Mouse (Mus musculus) testis, postnatal 10 days (tissue): ENCODE results near the gene Igfals.

Source experiments
- DNase-seq: peaks from one replicate; pipeline ENCODE4 v3.0.0; 2021; ENCODE audit warnings: low spot score

Gene Igfals

GRCm38 (mm10) chr17:24865776-24866175, at the start of gene Igfals:
Igfals (plus strand) TSS chr17:24865997.
- no peak for DNase-seq

DNA sequence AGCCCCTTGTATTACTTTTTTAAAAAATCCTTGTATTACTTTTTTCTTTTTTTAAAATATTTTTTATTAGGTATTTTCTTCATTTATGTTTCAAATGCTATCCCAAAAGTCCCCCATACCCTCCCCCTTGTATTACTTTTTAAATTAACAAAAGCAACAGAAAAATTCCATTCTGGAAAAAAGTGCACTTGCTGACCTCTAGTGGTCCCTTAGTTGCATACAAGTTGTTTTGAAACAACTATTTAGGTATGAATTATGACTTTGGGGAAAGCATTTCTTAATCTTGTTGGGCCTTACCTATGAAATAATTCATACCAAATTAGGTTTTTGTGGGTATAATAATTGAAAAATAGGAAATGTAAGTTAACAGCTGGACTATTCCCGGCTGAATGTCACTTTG, 48.3 kb upstream of the Igfals start:
- DNase-seq, result no peak

DNA sequence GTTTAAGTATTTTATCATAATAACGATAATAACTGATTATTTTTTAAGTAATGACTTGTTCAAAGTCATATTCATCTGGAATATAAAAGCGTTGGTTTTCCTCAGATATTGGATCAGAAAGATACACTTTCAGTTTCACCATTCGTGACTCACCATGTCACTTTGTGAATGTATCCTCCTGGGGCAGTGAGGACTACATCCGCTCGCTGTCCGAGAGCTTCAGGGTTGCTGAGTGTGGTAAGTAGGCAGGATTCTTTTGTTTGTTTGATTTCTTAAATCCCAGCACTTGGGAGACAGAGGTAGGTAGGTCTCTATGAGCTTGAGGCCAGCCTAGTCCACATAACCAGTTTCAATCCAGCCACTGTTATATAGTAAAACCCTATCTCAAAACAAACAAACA, 47.6 kb upstream of the Igfals start:
- DNase-seq, result no peak

GRCm38 (mm10) chr17:24819469-24819868, 46.3 kb upstream of the Igfals start:
- DNase-seq, result no peak

DNA sequence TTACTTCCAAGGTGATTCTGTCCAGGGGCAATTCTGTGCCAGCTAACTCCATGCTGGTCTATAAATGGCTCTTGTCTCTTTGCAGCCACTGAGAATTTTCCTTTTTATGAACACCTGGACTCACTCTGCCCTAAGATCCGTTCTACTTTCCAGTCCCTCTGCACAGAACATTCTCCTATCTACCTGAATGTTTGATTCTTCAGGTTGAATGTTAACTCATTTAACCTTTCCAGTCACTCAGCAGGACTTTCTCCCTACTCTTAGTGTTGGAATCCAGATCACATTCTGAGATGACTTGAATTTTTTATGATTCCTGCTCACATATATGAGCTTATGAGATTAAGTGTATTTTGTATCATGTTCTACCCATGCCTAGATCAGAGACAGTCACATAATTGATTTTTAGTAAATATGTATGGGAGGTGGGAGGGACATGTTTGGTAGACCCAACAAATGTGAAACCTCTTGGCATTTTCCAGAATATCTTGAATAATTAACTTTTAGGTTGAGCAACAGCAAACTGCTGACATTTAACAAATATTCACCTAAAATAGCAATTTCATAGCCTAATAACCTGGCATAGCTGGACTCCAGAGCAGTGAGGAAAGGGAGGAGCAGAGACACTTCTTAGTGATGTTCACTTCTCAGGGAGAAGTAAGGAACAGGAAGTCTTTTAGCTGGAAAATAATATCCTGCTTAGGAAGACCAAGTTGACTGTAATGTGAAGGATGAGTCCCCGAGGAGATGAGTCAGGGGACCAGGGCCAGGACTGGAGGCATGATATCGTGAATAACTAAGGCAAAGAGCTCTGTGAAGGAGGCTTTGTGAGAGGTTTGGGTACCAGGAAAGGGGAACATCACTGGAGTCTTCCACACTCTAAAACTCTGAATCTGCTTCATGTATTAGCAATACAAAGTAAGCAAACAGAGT, 44.2 kb upstream of the Igfals start:
- DNase-seq, result no peak

DNA sequence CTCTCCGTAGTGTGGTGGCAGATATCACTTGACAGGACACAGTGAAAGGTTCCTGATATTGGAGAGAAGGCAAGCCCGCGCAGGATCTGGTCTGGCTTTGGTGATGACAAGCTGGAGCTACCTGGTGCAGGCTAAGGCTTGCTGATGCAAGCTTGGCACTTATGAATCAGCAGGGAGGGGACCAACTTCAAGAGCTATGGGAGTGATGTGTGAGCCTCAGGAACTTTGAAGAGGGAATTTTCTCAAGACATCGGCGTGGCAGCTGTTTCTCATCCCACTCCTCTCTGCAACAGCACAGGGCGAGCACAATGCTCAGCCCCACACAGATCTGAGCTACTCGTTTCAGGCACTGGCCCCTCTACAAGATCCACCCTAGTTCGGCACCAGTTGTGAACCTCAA, 26.0 kb upstream of the Igfals start, which contains the start of gene Hagh:
Hagh (plus strand) TSS at position 302 of the 400 bp plus-strand sequence.
- no peak for DNase-seq

DNA sequence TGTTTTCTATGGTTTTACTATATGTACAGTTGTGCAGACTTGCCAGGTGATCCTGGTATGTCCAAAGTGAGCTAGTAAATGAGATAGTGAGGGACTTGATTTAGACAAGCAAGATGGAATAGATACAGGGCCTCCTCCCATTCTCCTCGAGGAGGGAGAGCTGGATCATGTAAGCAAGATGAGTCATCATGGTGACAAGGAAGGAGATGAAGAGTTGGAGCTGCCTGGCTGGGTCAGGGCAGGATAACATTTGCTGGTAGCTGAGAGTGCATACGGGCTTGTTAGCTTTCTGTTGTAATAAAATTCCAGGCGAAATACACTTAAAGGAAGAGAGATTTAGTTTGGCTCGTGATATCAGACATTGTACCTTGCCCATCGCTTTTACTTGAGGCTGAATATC, 25.5 kb upstream of the Igfals start:
- DNase-seq, result no peak

GRCm38 (mm10) chr17:24841133-24841532, 24.7 kb upstream of the Igfals start:
- DNase-seq, result no peak

GRCm38 (mm10) chr17:24842631-24843030, 23.2 kb upstream of the Igfals start:
- no peak for DNase-seq

- DNase-seq, result no peak
These were observed 21.3 kb upstream of the Igfals start for GRCm38 (mm10) chr17:24844525-24844924.

DNA sequence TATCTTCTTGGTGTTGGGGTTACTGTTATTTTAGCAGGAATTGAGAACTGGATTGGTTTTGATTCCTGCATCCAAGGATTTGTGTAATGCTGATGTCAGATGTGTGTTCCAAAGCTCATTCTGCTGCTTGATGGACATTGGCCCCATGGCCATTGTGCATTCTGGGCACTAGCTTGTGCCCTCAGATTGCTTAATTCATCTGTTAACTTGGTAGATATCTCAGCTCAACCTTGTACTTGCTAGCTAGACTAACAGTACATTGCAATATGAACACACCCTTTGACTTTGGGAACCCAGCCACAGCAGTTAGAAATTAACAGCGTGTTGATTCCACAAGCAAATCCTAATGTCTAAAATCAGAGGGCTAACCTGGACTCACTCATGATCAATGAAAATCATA, 18.4 kb upstream of the Igfals start:
- DNase-seq, result no peak

GRCm38 (mm10) chr17:24848600-24849031, 17.2 kb upstream of the Igfals start:
- DNase-seq, result no peak

- DNase-seq, result no peak
These were observed 16.1 kb upstream of the Igfals start for GRCm38 (mm10) chr17:24849733-24850064.

- peak; percentile 94 for DNase-seq
These were observed 15.6 kb upstream of the Igfals start, which contains the start of gene Fahd1 for GRCm38 (mm10) chr17:24850065-24850772. Fahd1 (minus strand) TSS chr17:24850364.

- no peak for DNase-seq
These were observed 15.0 kb upstream of the Igfals start for GRCm38 (mm10) chr17:24850773-24851127.

GRCm38 (mm10) chr17:24851381-24852125, 14.2 kb upstream of the Igfals start:
- DNase-seq, result no peak

DNA sequence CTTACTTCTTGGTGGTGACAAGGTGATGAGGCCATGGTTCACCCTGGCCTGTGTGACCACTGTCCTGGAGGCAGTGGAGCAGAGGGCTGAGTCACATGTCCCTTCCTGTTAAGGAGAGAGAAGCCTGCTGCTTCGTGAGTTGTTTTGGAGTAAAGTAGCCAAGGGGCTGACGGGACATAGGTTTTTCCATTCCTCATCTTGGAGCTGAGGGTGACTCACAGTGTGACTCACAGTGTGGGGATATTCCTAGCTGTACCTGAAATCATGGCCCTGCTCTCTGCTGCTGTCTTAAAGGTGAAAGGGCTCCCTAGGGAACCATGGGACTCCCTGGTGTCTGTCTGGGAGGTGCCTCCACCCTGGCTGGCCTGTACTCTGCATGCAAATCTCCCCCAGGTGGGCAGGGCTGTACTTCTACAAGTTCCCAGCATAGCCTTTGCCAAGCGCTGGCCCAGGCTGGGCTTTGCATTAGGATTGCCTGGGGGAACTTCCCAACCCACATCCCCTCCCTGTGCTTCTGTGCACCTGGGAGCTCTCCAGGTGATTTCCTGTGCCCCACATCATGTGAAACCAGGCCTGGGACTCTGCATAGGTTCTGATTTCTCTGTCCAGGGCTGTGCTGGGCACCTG, 9.8 kb upstream of the Igfals start:
- DNase-seq, result no peak

- DNase-seq, result no peak
These were observed 9.2 kb upstream of the Igfals start for GRCm38 (mm10) chr17:24856589-24856988.

DNA sequence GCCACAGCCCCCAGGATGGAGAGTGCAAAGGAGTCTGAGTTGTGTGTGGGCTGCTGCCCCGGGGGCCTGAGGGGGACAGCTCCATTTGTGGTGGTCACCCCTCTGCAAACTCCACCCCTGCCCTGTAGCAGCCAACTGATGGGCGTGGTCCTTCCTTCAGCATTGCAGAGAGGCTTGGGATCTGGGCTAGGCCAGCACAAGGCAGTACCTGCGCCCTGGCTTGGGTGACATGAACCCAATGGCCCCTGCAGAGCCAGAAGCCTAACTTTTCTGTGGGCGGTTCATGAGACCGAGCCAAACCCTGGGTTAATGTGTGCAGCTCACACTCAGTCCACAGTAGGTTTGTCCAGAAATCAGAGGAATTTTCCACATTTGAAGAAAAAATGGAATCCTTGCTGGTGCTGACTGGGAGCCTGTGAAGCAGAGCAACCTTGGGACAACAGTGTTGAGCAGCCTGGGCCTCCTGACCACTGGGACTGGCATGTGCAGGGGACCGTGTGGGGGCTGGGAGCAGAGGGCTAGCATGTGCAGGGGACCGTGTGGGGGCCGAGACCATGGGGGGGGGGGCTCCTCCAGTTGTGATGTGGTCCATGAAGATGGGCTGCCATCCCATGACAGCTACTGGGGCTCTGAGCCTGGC, 7.8 kb upstream of the Igfals start:
- DNase-seq, result no peak

- DNase-seq, result no peak
These were observed 6.8 kb upstream of the Igfals start for GRCm38 (mm10) chr17:24858967-24859366.

DNA sequence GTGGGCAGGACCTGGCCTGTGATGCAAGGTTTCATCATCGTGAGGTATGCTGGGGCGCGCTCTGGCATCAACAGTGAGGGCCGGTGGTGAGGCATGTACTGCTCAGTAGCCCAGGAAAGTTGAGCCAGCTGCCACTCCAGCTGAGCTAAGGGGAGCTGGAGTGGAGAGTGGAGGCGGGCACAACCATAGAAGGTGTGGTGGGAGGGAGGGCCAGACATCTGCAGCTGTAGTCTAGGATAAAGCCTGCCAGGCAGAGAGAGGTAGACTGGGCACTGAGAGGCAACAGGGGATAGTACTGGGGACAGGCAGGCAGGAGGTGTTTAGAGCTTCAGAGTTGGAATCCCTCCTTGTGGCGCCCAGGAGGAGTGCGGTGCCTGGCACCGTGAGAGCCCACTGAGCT, 5.7 kb upstream of the Igfals start:
- DNase-seq, result no peak

DNA sequence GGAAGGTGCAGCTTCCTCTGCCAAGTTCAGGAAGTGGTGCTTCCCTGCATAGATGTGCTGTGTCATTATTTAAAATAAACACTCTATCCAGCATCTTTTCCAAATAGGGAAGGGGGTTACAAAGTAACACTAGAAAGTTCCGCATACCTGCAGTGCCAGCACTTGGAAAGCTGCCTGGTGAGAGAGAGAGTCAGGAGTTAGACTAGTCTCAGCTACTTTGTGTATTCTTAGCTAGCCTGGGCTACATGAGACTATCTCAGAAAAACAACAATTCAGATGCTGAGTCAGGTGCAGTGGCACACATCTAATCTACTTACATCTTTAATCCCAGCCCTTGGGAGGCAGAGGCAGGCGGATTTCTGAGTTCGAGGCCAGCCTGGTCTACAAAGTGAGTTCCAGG, 4.0 kb upstream of the Igfals start:
- DNase-seq, result no peak
